Mouse (Mus musculus): Measurements from ENCODE around the gene Hpse2. TPM values are rescaled to one million over a fixed set of nuclear protein-coding genes. Genes with fewer than 3 reads are reported as not detected.
"Not testable (repeated sequence)": the region's sequence is repeated elsewhere in the genome, so short reads cannot be mapped to it uniquely, and the experiment has no call there.

The Hpse2 gene
- polyA plus RNA-seq, 1 experiment from 2014 or later, result 2.2 TPM

GRCm38 (mm10) chr19:42785129-42785528, 603.0 kb downstream of the Hpse2 start:
- Histone ChIP-seq H3K4me1 (no peaks in the 10 kb centered on the region), H3K4me3 (no peak overlapping the region), H3K27me3 (replicated peaks) (peaks cover 7% of the 10 kb centered on the region; the same call in 1 of the 2 replicates), H3K27ac (no peak overlapping the region), H3K9me3 (no peaks in the 10 kb centered on the region), H3K9ac (no peak overlapping the region), H3K4me2 (replicated peaks) (no peak overlapping the region), H3K36me3 (no peaks in the 10 kb centered on the region)
- ATAC-seq (ENCODE audit: low FRiP score, low read depth), result no peak
- 39% methylated on average over 2 of the region's 2 CpGs for WGBS

- 60% methylated on average over 7 of the region's 7 CpGs for WGBS
- not testable (repeated sequence) for H3K4me1 ChIP-seq; H3K27me3 ChIP-seq (replicated peaks); H3K9me3 ChIP-seq; H3K36me3 ChIP-seq; H3K27ac ChIP-seq; ATAC-seq (ENCODE audit: low FRiP score, low read depth)
- peak overlapping the region; percentile 63 for H3K4me2 ChIP-seq (replicated peaks)
- H3K9ac ChIP-seq, result peak overlapping the region; percentile 57
- H3K4me3 ChIP-seq, result peak overlapping the region; percentile 58
Measured at GRCm38 (mm10) chr19:42780156-42780538, 608.0 kb downstream of the Hpse2 start.

GRCm38 (mm10) chr19:42779531-42780155, 608.5 kb downstream of the Hpse2 start, which contains the start of gene Hps1:
TSS of gene Hps1 (minus strand) at chr19:42779978.
- Histone ChIP-seq H3K4me1 (0 out of 2 replicates have a peak, but pooled peaks cover 4% of the 10 kb centered on the region), H3K4me3 (peak within 1 kb of the TSS; percentile 58), H3K36me3 (no peaks in the 10 kb centered on the region), H3K9me3 (no peaks in the 10 kb centered on the region), H3K27ac (0 out of 2 replicates have a peak within 1 kb of the TSS, but pooled peaks have one; percentile 15), H3K9ac (peak within 1 kb of the TSS; percentile 57), H3K27me3 (replicated peaks) (no peaks in the 10 kb centered on the region), H3K4me2 (replicated peaks) (peak within 1 kb of the TSS; percentile 63)
- WGBS, result under 1% methylated on average over 43 of the region's 43 CpGs
- peak; percentile 99 for ATAC-seq (ENCODE audit: low FRiP score, low read depth)

- H3K36me3 ChIP-seq, result no peaks in the 10 kb centered on the region
- no peaks in the 10 kb centered on the region for H3K27me3 ChIP-seq (replicated peaks)
- H3K9me3 ChIP-seq, result no peaks in the 10 kb centered on the region
- H3K4me3 ChIP-seq, result no peak overlapping the region
- H3K9ac ChIP-seq, result no peak overlapping the region
- H3K4me1 ChIP-seq, result 0 out of 2 replicates have a peak, but pooled peaks cover 4% of the 10 kb centered on the region
- 73% methylated on average over 5 of the region's 5 CpGs for WGBS
- no peak overlapping the region for H3K4me2 ChIP-seq (replicated peaks)
- no peak for ATAC-seq (ENCODE audit: low FRiP score, low read depth)
- no peak overlapping the region for H3K27ac ChIP-seq
Measured at GRCm38 (mm10) chr19:42777801-42778200, 610.4 kb downstream of the Hpse2 start.

GRCm38 (mm10) chr19:42776813-42777212, 611.3 kb downstream of the Hpse2 start:
- Histone ChIP-seq H3K9me3 (no peaks in the 10 kb centered on the region), H3K4me2 (replicated peaks) (no peak overlapping the region), H3K9ac (no peak overlapping the region), H3K27me3 (replicated peaks) (no peaks in the 10 kb centered on the region), H3K36me3 (no peaks in the 10 kb centered on the region), H3K27ac (no peak overlapping the region), H3K4me1 (0 out of 2 replicates have a peak, but pooled peaks cover 4% of the 10 kb centered on the region), H3K4me3 (no peak overlapping the region)
- WGBS, result 100% methylated on average over 1 of the region's 1 CpGs
- ATAC-seq (ENCODE audit: low FRiP score, low read depth), result no peak

GRCm38 (mm10) chr19:42770141-42770872, 617.8 kb downstream of the Hpse2 start:
- no peak overlapping the region for H3K4me3 ChIP-seq
- 81% methylated on average over 23 of the region's 23 CpGs for WGBS
- H3K4me1 ChIP-seq, result 0 out of 2 replicates have a peak, but pooled peaks cover 3% of the 10 kb centered on the region
- no peak overlapping the region for H3K9ac ChIP-seq
- no peaks in the 10 kb centered on the region for H3K9me3 ChIP-seq
- no peaks in the 10 kb centered on the region for H3K27me3 ChIP-seq (replicated peaks)
- no peak overlapping the region for H3K27ac ChIP-seq
- no peaks in the 10 kb centered on the region for H3K36me3 ChIP-seq
- H3K4me2 ChIP-seq (replicated peaks), result no peak overlapping the region
- ATAC-seq (ENCODE audit: low FRiP score, low read depth), result no peak

- H3K36me3 ChIP-seq, result no peaks in the 10 kb centered on the region
- no peak for ATAC-seq (ENCODE audit: low FRiP score, low read depth)
- H3K27me3 ChIP-seq (replicated peaks), result no peaks in the 10 kb centered on the region
- no peak overlapping the region for H3K4me2 ChIP-seq (replicated peaks)
- H3K4me3 ChIP-seq, result no peak overlapping the region
- H3K4me1 ChIP-seq, result 0 out of 2 replicates have a peak, but pooled peaks cover 3% of the 10 kb centered on the region
- H3K9ac ChIP-seq, result no peak overlapping the region
- H3K27ac ChIP-seq, result no peak overlapping the region
- 91% methylated on average over 10 of the region's 10 CpGs for WGBS
- no peaks in the 10 kb centered on the region for H3K9me3 ChIP-seq
Measured at GRCm38 (mm10) chr19:42769648-42770047, 618.5 kb downstream of the Hpse2 start.

- H3K9me3 ChIP-seq, result no peaks in the 10 kb centered on the region
- no peaks in the 10 kb centered on the region for H3K36me3 ChIP-seq
- H3K27me3 ChIP-seq (replicated peaks), result no peaks in the 10 kb centered on the region
- H3K27ac ChIP-seq, result no peak overlapping the region
- ATAC-seq (ENCODE audit: low FRiP score, low read depth), result no peak
- H3K4me3 ChIP-seq, result no peak overlapping the region
- no peak overlapping the region for H3K9ac ChIP-seq
- 39% methylated on average over 8 of the region's 8 CpGs for WGBS
- H3K4me2 ChIP-seq (replicated peaks), result no peak overlapping the region
- H3K4me1 ChIP-seq, result 0 out of 2 replicates have a peak, but pooled peaks cover 3% of the 10 kb centered on the region
Measured at GRCm38 (mm10) chr19:42767361-42767760, 620.8 kb downstream of the Hpse2 start.

GRCm38 (mm10) chr19:42764398-42764797, 623.8 kb downstream of the Hpse2 start:
- 0 out of 2 replicates have a peak, but pooled peaks cover 4% of the 10 kb centered on the region for H3K36me3 ChIP-seq
- no peaks in the 10 kb centered on the region for H3K27me3 ChIP-seq (replicated peaks)
- WGBS, result 81% methylated on average over 10 of the region's 10 CpGs
- H3K4me3 ChIP-seq, result no peak overlapping the region
- H3K9me3 ChIP-seq, result no peaks in the 10 kb centered on the region
- H3K27ac ChIP-seq, result no peak overlapping the region
- no peak for ATAC-seq (ENCODE audit: low FRiP score, low read depth)
- no peak overlapping the region for H3K9ac ChIP-seq
- no peak overlapping the region for H3K4me2 ChIP-seq (replicated peaks)
- H3K4me1 ChIP-seq, result 0 out of 2 replicates have a peak, but pooled peaks cover 3% of the 10 kb centered on the region

- ATAC-seq (ENCODE audit: low FRiP score, low read depth), result no peak
- Histone ChIP-seq H3K4me3 (no peak overlapping the region), H3K36me3 (0 out of 2 replicates have a peak, but pooled peaks cover 4% of the 10 kb centered on the region), H3K9ac (no peak overlapping the region), H3K9me3 (no peaks in the 10 kb centered on the region), H3K27ac (no peak overlapping the region), H3K27me3 (replicated peaks) (0 out of 2 replicates have a peak, but pooled peaks cover 3% of the 10 kb centered on the region), H3K4me2 (replicated peaks) (no peak overlapping the region), H3K4me1 (peaks cover 17% of the 10 kb centered on the region)
- 92% methylated on average over 6 of the region's 6 CpGs for WGBS
Measured at GRCm38 (mm10) chr19:42756671-42757070, 631.5 kb downstream of the Hpse2 start.

- Histone ChIP-seq H3K9me3 (no peaks in the 10 kb centered on the region), H3K4me3 (no peak overlapping the region), H3K9ac (no peak overlapping the region), H3K4me1 (peaks cover 17% of the 10 kb centered on the region), H3K4me2 (replicated peaks) (no peak overlapping the region), H3K27ac (no peak overlapping the region), H3K36me3 (no peaks in the 10 kb centered on the region), H3K27me3 (replicated peaks) (0 out of 2 replicates have a peak, but pooled peaks cover 3% of the 10 kb centered on the region)
- 83% methylated on average over 15 of the region's 15 CpGs for WGBS
- ATAC-seq (ENCODE audit: low FRiP score, low read depth), result no peak
Measured at GRCm38 (mm10) chr19:42755148-42755870, 632.8 kb downstream of the Hpse2 start.
